Mouse (Mus musculus) adrenal gland, postnatal 10 days (tissue): ENCODE results near the gene Ahr. TPM values are rescaled to one million over a fixed set of nuclear protein-coding genes. Genes with fewer than 3 reads are reported as not detected.

Experiments used
- DNase-seq: peaks from one replicate; pipeline ENCODE4 v3.0.0; 2021; ENCODE audit warnings: mixed read lengths
- total RNA-seq, 2 experiments: library from RNA; stranded (reverse); gene quantifications; 2 replicates each; pipeline ENCODE4 v1.2.3; 2021

The Ahr gene
- total RNA-seq, 2 experiments from 2014 or later: 11.8 to 13.3 TPM

GRCm38 (mm10) chr12:35503586-35503985 is 31.3 kb downstream of the Ahr start:
- DNase-seq: peak; percentile 4

- DNase-seq: no peak
Observed at GRCm38 (mm10) chr12:35501476-35501875, 33.4 kb downstream of the Ahr start.

GRCm38 (mm10) chr12:35495195-35495594 is 39.6 kb downstream of the Ahr start:
- DNase-seq: peak; percentile 52

GRCm38 (mm10) chr12:35480764-35481163 is 54.1 kb downstream of the Ahr start:
- DNase-seq: no peak

- no peak for DNase-seq
Observed at GRCm38 (mm10) chr12:35478906-35479305, 55.9 kb downstream of the Ahr start.

- no peak for DNase-seq
Observed at GRCm38 (mm10) chr12:35463457-35463856, 71.4 kb downstream of the Ahr start.

- DNase-seq: no peak
Observed at GRCm38 (mm10) chr12:35462667-35463066, 72.2 kb downstream of the Ahr start.

- DNase-seq: no peak
Observed at GRCm38 (mm10) chr12:35459662-35460061, 75.2 kb downstream of the Ahr start.
